9 mouse cellular contexts compared by ENCODE assay signal in genomic region chr9:116410461-116410860, GRCm38 (mm10).
"Had no signal": no experiment of that assay in that cellular context is flagged by ENCODE, and none has a peak within 500 bp of the region (broad histone marks: within the 10 kb centered on the region; RNA-seq: fewer than 3 reads in every experiment).

No protein-coding gene starts in this region.

- DNase-seq: cerebellum, postnatal 25 days; cerebellum, postnatal 36 days; embryo, embryonic 11 days; forebrain, postnatal 0 days; gastrocnemius, adult 2 months; gastrocnemius, postnatal 10 days; gastrocnemius, postnatal 14 days; gastrocnemius, postnatal 25 days; gastrocnemius, postnatal 36 days had no signal
